Mouse (Mus musculus) adipocyte (in vitro differentiated cells): ENCODE data around the gene Ccdc151.

ENCODE experiments used
- DNase-seq: peaks from one replicate; pipeline ENCODE4 v3.0.0-alpha.2; 2016; ENCODE audit warnings: low spot score

Gene Ccdc151

DNA sequence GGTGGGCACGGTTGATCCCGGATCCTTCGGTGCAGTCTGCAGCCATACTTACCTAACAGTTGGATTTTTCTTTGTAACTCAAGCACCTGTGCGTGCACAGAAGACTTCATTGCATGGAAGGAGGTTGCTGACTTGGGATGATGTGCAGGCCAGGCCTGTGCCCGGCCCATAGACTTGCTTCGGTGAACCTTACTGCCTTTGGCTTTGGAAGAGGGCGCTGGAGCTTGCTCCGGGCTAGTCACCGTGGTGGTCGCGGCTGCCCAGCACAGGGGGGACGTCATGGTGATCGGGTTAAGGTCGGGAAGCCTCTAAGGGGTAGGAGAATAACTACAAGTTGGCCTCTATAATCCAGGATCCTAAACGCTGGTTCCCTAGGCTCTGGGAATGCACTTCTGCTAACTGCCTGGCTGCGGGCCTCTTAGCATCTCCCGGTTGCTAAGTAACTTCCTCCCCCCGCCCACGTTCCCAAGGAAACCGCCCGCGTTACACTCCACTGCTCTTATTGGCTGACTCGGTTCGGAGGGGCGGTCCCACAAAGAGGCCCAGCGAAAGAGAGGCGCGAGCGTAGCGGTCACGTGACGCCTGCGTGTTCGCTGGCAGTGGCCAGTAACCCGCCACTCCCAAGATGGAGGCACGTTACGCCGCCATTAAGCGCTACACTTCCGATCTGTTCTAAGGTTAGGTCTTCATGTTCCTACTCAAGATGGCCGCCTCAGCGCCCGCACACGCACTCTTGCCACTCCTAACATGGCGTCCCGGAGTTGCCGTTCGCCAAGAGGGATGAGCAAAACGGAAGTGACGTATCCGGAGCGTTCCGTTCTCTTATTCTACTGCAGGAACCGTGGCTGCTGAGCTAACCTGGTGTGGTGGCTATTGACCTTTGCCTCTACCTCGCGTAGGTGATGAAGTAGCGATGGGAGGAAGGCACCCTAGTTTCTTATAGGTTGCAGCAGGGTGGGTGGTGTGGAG lies at the start of gene Ccdc151, which contains the start of gene Prkcsh:
Gene Ccdc151 (minus strand): TSS at position 441 of the 969 bp plus-strand sequence.
Gene Prkcsh (plus strand): TSS at position 613 of the 969 bp plus-strand sequence.
- DNase-seq: peak; percentile 99

DNA sequence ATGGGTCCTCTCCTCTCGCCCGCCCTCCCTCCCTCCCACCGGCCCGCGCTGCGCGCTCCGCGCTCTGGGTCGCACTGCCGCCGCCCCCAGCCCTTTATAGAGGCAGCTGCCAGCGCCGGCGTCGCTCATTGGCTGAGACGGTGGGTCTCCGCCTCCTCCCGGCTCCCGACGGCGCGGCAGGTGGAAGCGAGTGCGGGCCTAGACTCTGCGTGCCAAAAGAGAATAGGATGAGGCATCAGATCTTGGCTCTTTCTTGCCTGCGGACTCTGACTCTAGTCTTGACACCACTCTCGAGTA lies 49.5 kb upstream of the Ccdc151 start, which contains the start of gene Elavl3:
Gene Elavl3 (minus strand): TSS at position 66 of the 297 bp plus-strand sequence.
- no peak for DNase-seq

DNA sequence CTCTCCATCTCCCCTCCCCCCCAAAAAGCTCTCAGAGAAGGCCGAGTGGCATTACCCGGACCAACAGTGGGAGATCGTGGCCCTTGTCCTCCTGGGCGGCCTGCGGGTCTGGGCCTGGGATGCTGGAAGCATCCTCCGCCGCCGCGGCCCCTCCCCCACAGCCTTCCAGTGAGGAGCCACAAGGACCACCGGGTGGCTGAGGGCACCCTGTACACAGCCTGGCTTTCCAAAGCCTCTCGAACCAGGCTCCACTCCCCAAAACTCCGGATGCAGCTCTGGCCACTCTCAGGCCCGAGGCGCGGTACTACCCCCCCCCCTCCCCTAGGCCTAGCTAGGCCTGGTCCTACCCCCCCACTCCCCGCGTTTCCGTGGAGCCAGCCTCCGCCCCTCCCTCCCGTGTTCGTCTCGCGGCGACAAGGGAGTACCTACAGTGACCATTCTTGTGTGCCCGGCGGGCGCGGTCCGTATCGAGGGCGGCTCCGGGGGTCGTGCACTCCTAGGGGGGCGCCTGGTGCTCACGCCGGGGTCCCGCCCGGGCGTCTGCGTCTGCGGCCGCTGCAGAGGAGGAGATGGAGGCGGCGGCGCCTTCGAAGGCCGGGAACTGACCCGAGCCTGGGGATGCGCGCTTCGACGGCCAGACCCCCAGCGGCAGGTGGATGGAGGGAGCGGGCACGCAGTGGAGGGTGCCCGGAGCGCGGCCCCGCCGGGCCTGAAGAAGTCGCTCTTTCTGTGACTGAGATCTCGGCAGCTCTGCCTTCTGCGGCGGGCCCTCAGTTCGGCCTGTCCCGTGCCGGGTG lies 48.9 kb upstream of the Ccdc151 start:
- DNase-seq: no peak

DNA sequence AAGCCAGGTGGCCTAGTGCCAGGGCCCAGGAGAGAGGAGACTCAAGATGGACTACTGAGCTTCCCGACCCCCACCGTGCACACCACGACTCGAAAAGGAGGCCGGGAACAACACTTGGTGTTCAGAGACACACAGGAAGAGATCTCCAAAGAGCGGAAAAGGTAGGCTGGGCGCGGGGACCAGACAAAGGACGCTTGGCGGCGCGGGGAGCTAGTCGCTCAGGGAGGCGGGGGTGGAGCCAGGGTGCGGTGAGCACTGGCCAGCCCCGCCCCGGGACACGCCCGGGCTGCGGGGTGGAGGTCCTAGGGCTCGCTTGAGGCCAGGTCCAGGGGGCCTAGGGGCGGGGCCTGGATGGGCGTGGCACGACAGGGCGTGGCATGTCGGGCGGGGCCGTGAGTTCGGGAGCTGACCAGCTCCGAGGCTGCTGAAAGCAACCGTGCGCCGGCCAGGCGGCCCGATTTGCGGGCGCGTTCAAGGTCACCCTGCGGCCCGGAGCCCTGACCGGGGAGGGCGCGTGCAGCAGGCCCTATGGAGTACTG lies 48.0 kb upstream of the Ccdc151 start:
- DNase-seq: no peak

DNA sequence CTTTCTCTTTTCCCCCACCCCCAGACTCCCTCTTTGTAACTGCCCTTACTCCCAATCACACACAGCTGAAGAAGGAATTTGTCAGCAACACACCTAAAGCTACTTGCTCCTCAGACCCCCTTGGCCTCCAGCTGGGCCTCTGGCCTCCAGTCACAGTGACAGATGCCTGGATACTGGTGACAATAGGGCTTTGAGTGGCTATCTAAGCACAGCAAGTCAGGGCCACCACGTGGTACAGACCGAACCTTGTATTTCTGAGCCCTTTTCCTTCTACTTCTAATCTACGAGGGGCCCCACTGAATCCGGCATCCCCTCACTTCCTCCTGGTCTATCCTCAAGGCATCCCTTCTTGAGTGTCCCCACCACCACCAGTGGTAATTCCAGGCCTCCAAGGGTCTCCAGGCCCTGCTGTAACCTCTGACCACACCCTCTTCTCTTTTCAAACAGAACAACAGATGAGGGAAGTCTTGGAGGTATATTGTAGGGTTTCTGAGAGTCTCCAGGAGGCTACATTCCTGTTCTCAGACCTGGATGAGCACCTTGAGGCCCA lies 47.4 kb upstream of the Ccdc151 start:
- no peak for DNase-seq

DNA sequence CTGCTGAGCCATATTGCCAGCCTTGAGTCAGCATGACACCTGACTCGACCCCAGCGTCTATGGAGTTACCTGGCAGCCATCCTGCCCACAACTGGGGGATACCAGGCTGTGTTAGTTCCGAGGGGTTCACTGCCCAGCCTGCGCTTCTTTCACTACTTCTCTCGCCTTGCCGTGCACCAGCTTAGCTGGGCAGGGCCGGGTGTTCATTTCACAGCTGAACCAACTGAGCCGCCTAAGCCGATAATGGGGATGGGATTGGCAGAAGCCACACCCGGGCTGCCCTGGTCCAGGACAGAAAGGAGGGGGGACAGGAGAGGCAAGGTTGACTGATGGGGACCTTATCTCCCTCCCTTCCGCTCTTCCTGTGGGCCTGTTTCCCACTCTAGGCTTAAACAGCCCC lies 46.9 kb upstream of the Ccdc151 start:
- DNase-seq: no peak

DNA sequence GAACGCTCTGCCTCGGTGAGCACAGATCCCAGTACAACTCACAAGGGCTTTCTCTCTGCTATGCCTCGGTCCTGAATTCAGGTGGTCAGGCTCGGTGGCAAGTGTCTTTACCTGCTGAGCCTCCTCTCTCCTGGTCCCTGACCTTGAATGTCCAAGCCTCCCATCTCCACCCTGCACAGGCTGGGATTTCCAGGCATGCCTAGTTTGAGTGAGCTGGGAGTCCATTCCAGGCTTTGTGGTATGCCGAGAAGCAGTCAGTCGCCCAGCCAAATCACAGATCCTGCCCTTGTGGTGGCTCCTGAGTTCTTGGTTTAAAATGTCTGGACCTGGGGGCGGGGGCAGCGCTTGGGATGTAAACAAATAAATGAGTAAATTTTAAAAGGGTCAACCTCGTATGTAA lies 44.9 kb upstream of the Ccdc151 start:
- DNase-seq: no peak

DNA sequence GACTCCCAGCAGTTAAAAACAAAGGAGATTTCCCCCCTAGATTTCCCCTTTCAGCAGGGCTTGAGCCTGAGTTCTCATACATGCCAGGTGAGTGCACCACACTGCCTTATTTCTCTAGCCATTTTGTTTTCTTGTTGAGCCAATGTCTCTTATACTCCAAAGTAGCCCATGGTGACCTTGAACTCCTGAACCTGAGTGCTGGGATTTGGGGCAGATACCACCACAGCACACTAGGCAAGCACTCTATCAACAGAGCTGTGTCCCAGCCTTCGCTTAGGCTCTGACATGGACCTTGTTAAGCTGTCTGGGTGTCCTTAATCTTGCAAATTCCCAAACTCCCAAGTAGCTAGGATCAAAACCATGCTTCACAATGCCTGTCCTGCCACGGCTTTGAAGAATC lies 39.4 kb upstream of the Ccdc151 start:
- no peak for DNase-seq

DNA sequence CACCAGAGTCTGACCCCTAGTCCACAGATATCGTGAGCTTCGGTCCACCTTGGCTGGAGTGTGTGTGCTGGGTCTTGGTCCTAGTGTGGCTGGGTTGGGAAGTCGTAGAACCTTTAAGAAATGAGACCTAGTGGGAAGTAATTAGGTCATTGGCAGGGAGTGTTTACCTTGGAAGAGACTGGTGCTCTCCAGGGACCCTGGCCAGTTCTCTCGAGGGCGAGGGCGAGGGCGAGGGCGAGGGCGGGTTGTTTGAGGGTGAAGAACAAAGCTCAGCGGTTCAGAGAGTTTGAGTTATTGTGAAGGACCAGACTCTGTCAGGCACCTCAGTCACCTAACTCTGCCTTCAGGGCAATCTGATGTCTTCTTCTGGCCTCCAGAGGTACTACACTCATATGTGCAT lies 35.4 kb upstream of the Ccdc151 start:
- DNase-seq: no peak

DNA sequence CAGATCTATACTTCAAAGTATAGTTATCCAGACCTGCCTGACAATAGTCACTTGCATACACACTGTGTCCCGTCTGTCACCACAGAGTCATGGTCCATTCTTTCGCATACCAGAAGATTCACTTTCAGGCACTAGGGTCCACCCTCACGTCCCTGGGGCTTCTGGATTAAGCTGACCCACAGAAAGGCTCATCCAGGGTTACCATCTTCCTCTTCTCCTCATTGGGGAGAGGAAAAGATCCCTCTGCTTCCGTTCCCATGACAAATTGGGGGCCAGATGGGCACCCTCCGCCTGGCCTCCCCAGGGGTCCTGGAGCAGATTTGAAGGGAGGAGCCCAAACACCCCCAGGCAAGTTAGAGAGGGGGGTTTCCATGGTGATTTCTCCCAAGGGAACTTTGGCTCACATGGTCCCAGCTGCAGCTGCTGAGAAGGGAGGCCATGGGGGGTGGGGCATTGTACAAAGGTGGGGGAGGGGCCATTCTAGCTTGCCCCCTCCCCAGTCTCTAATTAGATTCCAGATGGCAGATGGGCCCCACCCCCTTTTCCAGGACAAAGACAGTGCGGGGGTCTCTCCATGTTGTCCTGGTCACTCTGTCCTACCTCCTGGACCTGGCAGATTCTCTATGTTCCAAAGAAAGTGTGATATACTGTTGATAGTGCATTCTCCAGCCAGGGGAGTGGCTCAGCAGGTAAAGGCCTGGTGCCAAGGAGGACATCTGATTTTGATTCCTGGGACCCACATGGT lies 33.0 kb upstream of the Ccdc151 start:
- DNase-seq: no peak

DNA sequence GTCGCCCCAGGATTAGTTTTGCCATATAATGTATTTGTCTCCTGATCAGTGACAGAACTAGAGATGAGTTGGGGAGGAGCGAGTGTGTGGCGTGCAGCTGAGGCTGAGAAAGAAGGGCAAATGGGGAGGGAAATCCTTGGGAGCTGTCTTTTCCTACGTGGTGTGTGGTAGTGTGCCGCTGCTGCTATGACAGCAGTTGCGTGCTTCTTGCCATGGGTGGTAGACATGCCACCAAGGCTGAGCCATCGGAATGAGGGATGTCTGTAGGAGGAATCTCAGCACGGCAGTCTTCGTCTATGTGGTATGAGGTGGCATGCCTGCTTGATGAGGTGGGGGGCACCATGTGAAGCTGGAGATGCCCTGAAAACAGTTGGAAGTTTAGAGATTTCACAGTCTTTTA lies 28.0 kb upstream of the Ccdc151 start:
- DNase-seq: no peak

DNA sequence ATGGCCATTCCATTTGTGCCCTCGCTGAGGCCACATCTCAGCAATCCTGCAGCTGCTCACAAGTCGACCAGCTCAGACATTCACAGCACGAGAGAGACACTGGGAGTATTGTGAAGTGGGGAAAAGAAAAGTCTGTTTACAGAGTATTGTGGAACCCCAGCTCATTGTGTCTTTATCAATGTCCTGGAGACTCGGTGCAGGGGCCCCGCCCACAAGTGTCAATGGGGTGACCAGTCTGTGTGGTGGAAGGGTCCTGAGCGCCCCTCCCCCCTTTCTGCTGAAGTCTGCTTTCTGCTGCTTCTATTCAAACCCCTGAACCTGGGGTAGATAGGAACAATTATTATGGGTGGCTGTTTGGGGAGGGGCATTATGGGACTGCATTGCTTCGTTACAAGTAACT lies 26.0 kb upstream of the Ccdc151 start:
- no peak for DNase-seq

DNA sequence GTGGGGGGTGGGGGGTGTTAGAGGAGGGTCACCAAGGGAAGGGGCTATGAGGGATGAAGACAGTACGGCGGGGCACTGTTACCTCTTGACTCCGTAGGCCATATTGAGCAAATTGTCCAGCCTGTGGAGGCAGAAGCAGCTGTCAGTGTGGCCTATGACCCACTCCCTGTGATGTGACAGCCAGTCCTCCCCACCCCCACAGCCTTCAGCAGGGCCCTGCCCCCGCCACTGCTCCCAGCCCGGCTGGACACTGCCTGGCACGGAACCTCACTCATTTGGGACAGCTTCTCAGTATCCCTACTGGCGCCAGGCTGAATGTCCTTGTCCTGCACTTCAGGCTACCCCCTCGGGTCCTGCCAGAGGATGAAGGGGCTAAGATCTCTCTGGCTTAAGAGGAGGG lies 22.2 kb upstream of the Ccdc151 start:
- DNase-seq: peak; percentile 54

DNA sequence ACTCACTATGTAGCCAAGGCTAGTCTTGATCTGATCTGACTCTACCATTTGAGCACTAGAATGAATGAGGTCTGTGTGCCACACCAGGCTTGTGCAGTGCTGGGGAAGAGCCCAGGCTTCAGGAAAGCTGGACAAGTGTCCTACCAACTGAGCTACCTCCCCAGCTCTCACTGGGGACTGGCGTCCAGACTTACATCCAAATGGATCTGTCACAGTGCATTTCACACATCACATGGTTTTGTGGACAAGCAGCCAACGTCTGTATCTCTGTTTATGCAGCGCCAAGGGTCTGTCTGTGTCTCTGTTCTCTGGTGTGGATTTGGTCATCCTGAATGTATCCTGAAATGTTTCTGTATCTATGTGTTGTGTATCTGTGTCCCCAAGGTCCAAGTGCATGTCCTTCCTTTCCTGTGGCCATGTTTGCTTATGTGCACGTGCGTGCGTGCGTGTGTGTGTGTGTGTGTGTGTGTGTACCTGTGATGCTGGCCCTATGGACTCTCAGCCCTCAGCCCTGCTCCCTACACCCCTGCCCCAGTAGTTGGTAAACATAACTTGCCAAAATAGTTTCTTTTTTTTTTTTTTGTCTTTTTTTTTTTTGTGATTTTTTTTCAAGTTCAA lies 14.9 kb upstream of the Ccdc151 start:
- DNase-seq: no peak

DNA sequence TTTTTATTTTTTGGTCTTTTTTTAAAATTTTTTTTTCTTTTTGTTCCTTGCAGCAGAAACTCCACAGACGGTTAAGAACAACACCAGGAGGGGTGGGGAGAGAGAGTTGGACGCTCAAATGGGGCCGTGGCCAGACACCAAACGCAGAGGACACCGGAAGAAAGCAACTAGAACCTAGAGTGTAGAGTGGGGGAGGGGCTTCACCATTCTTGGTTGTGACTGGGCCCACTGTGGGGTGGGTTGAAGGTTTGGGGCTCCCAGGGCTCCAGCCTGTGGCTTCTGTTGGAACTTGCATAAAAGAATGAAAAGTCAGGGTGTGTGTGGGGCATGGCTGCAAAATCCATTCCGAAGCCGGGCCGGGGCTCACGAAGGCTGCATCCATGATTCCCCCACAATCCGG lies 13.8 kb upstream of the Ccdc151 start:
- no peak for DNase-seq

DNA sequence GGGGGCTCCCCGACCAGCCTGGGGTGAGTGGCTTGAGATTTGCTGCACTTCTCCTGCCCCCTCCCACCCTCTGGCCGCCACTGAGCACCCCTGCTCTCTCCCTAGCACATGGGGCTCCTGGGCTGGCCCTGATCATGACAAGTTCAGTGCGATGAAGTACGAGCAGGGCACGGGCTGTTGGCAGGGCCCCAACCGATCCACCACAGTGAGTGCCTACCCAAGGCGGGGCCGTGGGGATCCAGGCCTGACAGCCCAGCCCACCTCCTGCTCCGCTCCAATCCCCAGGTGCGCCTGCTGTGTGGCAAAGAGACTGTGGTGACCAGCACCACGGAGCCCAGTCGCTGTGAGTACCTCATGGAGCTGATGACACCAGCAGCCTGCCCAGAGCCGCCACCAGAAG lies 10.3 kb upstream of the Ccdc151 start:
- no peak for DNase-seq

DNA sequence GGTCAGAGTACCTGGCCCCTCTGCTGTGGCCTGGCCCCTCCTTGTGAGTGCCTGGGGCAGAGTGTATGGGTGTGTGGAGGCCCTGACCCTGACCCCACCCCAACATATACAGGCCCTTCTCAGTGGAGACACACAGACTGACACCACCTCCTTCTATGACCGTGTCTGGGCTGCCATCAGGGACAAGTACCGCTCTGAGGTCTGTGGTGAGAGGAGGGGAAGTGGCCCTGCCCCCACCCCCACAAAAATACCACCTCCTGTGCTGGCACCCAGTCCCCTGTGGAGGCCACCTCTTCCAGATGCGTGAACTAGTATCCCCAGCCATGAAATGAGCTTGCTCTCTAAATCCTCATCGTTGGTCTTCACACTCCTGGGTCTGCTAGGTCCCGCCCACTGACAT lies 8.6 kb upstream of the Ccdc151 start:
- no peak for DNase-seq

DNA sequence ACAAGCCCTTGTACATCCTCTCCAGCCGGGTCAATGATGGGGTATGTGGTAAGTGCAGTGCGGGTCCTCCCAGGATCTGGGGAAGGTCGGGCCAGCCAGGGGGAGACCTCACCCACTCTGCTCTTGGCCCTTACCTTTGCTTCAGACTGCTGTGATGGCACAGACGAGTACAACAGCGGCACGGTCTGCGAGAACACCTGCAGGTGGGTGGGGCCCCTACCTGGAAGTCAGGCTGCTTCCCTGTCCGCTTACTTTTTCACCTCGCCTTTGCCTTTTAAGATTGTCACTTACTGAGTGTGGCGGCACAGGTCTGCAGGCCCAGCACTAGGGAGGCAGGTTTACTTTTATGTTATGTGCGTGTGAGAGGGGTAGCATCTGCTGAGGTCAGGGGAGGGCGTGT lies 2.1 kb upstream of the Ccdc151 start:
- no peak for DNase-seq

DNA sequence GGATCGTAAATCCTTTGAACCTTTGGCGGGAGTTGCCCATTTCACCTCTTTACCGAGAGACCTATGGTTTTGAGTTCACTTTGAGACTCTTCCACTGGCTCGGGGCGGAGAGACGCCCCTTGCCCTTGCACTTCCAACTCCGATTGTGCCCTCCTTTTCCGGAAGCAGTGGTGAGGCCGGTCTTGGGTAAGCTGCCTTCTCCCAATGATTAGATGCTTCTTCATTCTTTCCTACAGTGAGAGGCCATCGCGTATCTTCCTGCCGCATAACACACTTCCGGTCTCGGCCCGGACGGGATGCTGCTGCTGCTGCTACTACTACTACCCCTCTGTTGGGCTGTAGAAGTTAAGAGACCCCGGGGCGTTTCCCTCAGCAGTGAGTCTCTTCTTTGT lies 725 bp upstream of the Ccdc151 start:
- no peak for DNase-seq

DNA sequence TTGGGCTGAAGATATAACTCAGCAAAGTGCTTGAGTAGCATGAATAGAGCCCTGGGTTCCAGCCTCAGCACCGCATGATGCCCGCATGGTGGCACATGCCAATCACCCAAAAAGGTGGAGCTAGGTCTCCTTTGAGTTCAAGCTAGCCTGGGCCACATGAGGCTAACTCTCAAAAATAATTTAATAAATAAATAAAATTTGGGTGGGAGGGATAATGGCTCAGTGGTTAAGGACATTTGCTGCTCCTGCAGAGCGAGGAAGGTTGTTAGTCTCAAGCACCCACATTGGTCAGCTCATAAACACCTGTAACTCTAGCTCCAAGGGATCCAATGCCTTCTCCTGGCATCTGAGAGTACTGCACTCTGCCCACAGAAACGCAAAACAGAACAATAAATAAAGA lies 801 bp downstream of the Ccdc151 start:
- no peak for DNase-seq

DNA sequence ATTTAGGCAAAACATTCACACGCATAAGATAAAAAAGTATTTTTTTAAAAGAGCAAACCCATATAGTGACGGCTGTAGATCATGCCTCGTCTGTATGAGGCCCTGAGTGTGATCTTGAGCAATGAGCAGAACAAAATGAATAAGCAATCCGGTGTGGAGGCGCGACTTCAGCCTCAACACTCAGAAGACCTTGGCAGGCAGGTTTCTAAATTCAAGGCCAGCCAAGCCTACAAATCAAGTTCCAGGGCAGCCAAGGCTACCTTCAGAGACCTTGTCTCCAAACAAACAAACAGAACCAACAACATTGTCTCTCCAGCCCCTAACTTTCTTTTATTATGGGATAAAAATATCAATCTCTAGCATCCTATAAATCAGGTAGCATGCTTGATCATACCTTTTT lies 2.1 kb downstream of the Ccdc151 start:
- no peak for DNase-seq
